Mouse (Mus musculus) olfactory bulb, adult 2 months (tissue): ENCODE data around the gene Zfp799.
"Not testable (repeated sequence)": the region's sequence is repeated elsewhere in the genome, so short reads cannot be mapped to it uniquely, and the experiment has no call there.

Source experiments
- CTCF ChIP-seq: fragments of 200-500 bp; IDR thresholded peaks from 2 replicates; pipeline ENCODE4 v1.5.1; 2012; ENCODE audit warnings: low read depth, mild to moderate bottlenecking, low read length, moderate library complexity; ENCODE audit not compliant: insufficient read depth
- POLR2A ChIP-seq: fragments of 200-500 bp; IDR thresholded peaks from 2 replicates; pipeline ENCODE4 v1.6.1; 2012; ENCODE audit warnings: mild to moderate bottlenecking, low read depth, low read length, moderate library complexity; ENCODE audit not compliant: insufficient read depth

GRCm38 (mm10) chr17:32856713-32857112, 26.7 kb upstream of the Zfp799 start:
- TF ChIP-seq CTCF, POLR2A: not testable (repeated sequence)
